Mouse (Mus musculus): ENCODE data around the gene Trnp1. TPM values are rescaled to one million over a fixed set of nuclear protein-coding genes. Genes with fewer than 3 reads are reported as not detected.
"Not testable (repeated sequence)": the region's sequence is repeated elsewhere in the genome, so short reads cannot be mapped to it uniquely, and the experiment has no call there.

Trnp1 gene
- polyA plus RNA-seq, 1 experiment: 0.37 TPM

DNA sequence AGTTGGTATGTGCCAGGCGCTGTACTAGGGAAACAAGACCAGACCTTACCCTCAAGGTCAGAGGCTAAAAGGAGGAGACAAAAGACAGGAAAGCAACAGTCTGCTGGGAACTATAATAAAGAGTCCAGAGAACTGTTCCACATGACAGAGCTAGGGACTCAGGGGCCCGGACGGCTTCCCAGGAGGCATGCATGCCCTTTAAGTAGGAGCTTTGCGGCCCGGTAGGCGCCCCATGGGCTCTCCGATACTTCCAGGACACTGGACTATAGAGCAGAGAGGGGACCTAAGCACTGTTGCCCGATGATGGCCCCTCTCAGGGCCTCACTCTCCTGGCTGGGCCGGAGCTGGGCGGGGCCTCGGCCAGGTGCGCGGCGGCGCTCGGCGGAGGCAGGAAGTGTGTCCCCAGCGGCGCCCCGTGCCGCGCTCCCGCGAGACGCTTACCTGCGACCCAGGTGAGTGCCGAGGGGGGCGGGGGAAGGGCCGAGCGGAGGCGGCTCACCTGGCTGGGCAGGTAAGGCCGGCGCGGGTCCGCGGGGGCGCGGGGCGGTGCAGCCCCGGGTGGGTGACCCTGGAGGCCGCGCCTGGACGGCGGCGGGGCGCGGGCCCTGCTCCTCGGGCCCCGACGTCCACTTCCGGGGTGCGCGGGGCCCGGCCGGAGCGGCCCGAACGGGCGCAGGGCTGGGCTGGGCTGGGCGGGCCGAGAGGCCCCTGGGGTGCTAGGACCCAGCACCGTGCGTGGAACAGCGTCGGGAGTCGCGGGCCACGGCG, 20.4 kb upstream of the Trnp1 start, which contains the start of gene Kdf1:
Gene Kdf1, plus strand, starts transcription at position 363 of the 768 bp plus-strand sequence.
- peaks cover 17% of the 10 kb centered on the region for H3K27me3 ChIP-seq (ENCODE audit: control insufficient read depth, insufficient read depth, insufficient read length)
- no peaks in the 10 kb centered on the region for H3K79me2 ChIP-seq (ENCODE audit: control insufficient read depth, insufficient read depth)

DNA sequence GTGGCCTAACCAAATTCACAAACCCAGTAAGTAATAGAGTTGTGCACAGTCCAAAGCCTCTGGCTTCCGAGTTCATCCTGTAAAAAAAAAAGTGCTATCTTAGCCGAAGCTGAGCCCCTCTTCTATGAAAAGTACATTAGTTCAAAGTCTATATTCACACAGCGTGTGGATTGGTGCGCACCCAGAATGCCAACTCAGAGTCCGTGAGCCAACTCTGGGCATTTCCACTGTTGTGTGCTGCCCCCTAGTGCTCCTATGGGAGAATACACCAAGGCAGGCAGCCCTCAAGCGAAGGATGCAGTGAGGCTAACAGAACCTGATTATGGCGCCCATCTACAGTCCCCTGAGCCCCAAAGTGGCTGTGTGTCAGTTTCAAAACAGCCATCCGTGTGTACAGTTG, 14.6 kb upstream of the Trnp1 start:
- H3K27me3 ChIP-seq (ENCODE audit: control insufficient read depth, insufficient read depth, insufficient read length): no peaks in the 10 kb centered on the region
- H3ac ChIP-seq (ENCODE audit: control insufficient read depth, insufficient read length): no peak overlapping the region
- no peak for TF ChIP-seq E2F4 (IDR thresholded peaks at IDR 0.05; ENCODE audit: insufficient read depth)
- TF ChIP-seq MYOD1 (IDR thresholded peaks at IDR 0.05; ENCODE audit: control insufficient read depth in 1 of 3, insufficient read length in 2 of 3, low read depth in 2 of 3): no peak
- TF ChIP-seq CEBPB (IDR thresholded peaks at IDR 0.05; ENCODE audit: insufficient read depth, poor library complexity, severe bottlenecking): no peak
- no peak for TF ChIP-seq POLR2A (IDR thresholded peaks at IDR 0.05; ENCODE audit: insufficient read length, low read depth)
- no peak overlapping the region for H3K4me3 ChIP-seq
- peak overlapping the region; percentile 51 for H3K4me2 ChIP-seq (ENCODE audit: low read depth)
- H3K36me3 ChIP-seq (ENCODE audit: control insufficient read depth, insufficient read depth): no peaks in the 10 kb centered on the region
- H3K79me2 ChIP-seq (ENCODE audit: control insufficient read depth, insufficient read depth): no peaks in the 10 kb centered on the region

More for the DNA sequence above, 20.4 kb upstream of the Trnp1 start, which contains the start of gene Kdf1:
- TF ChIP-seq USF1 (IDR thresholded peaks at IDR 0.05; ENCODE audit: low read depth): no peak
- no peak for TF ChIP-seq POLR2AphosphoS2 (IDR thresholded peaks at IDR 0.05; ENCODE audit: insufficient read length, low read depth)
- TF ChIP-seq TCF3 (IDR thresholded peaks at IDR 0.05; ENCODE audit: insufficient read length, low read depth): no peak
- TF ChIP-seq E2F4 (IDR thresholded peaks at IDR 0.05; ENCODE audit: insufficient read depth): no peak
- TF ChIP-seq TCF12 (IDR thresholded peaks at IDR 0.05; ENCODE audit: insufficient read depth, poor library complexity, severe bottlenecking): no peak
- no peak for TF ChIP-seq POLR2A (IDR thresholded peaks at IDR 0.05; ENCODE audit: insufficient read length, low read depth)
- no peak for TF ChIP-seq REST (IDR thresholded peaks at IDR 0.05; ENCODE audit: insufficient read depth, insufficient read length)
- no peak for TF ChIP-seq MAX (IDR thresholded peaks at IDR 0.05; ENCODE audit: low read depth)
- TF ChIP-seq MYOG (IDR thresholded peaks at IDR 0.05; ENCODE audit: control insufficient read depth in 1 of 3, insufficient read depth in 1 of 3, insufficient read length in 2 of 3, low read depth in 2 of 3): no peak
- TF ChIP-seq MYOD1 (IDR thresholded peaks at IDR 0.05; ENCODE audit: control insufficient read depth in 1 of 3, insufficient read length in 2 of 3, low read depth in 2 of 3): no peak
- no peak for TF ChIP-seq SRF (IDR thresholded peaks at IDR 0.05; ENCODE audit: control insufficient read depth, insufficient read length, low read depth)
- TF ChIP-seq CEBPB (IDR thresholded peaks at IDR 0.05; ENCODE audit: insufficient read depth, poor library complexity, severe bottlenecking): no peak
- Histone ChIP-seq H3K4me3 (no peak within 1 kb of the TSS), H3K36me3 (ENCODE audit: control insufficient read depth, insufficient read depth) (no peaks in the 10 kb centered on the region), H3ac (ENCODE audit: control insufficient read depth, insufficient read length) (no peak within 1 kb of the TSS), H3K4me2 (ENCODE audit: low read depth) (no peak within 1 kb of the TSS)

DNA sequence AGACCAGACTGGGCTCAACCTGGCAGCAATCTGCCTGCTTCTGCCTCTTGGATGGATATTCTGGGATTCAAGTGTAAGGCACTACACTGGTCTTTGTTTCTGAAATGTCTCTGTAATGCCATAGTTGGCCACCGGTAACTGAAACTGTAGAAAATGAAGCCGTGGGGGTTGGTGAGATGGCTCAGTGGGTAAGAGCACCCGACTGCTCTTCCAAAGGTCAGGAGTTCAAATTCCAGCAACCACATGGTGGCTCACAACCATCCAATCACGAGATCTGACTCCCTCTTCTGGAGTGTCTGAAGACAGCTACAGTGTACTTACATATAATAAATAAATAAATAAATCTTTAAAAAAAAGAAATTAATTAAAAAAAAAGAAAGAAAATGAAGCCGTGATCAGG, 14.2 kb upstream of the Trnp1 start:
- H3K79me2 ChIP-seq (ENCODE audit: control insufficient read depth, insufficient read depth); H3K4me3 ChIP-seq; H3K27me3 ChIP-seq (ENCODE audit: control insufficient read depth, insufficient read depth, insufficient read length); H3ac ChIP-seq (ENCODE audit: control insufficient read depth, insufficient read length); H3K36me3 ChIP-seq (ENCODE audit: control insufficient read depth, insufficient read depth): not testable (repeated sequence)
- peak overlapping the region; percentile 51 for H3K4me2 ChIP-seq (ENCODE audit: low read depth)

DNA sequence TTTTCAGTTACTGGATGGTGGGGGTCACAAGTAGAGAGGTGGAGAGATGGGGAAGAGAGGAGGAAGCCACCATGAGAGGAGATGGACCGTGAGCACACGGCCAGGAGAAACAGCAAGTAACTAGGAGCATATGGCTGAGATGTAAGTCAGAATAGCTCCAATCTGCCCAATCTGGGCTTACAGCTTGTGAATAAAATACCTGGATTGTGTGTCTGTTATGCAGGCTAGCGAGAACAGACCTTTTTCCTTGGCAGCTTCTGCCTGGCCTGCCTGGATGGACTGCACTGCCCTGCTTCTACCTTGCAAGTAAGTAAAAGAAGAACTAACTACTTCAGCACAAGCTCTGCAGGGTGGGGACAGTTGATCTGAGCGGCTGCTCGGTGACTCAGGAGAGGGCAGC, 12.7 kb upstream of the Trnp1 start:
- no peaks in the 10 kb centered on the region for H3K27me3 ChIP-seq (ENCODE audit: control insufficient read depth, insufficient read depth, insufficient read length)
- H3ac ChIP-seq (ENCODE audit: control insufficient read depth, insufficient read length): no peak overlapping the region
- no peaks in the 10 kb centered on the region for H3K36me3 ChIP-seq (ENCODE audit: control insufficient read depth, insufficient read depth)
- H3K4me3 ChIP-seq: no peak overlapping the region
- no peak for TF ChIP-seq POLR2AphosphoS2 (IDR thresholded peaks at IDR 0.05; ENCODE audit: insufficient read length, low read depth)
- no peak for TF ChIP-seq REST (IDR thresholded peaks at IDR 0.05; ENCODE audit: insufficient read depth, insufficient read length)
- no peak overlapping the region for H3K4me2 ChIP-seq (ENCODE audit: low read depth)
- H3K79me2 ChIP-seq (ENCODE audit: control insufficient read depth, insufficient read depth): no peaks in the 10 kb centered on the region

GRCm38 (mm10) chr4:133508990-133509389, 10.6 kb upstream of the Trnp1 start:
- no peak overlapping the region for H3K4me2 ChIP-seq (ENCODE audit: low read depth)
- TF ChIP-seq POLR2AphosphoS2 (IDR thresholded peaks at IDR 0.05; ENCODE audit: insufficient read length, low read depth) (no peak), MYOD1 (IDR thresholded peaks at IDR 0.05; ENCODE audit: control insufficient read depth in 1 of 3, insufficient read length in 2 of 3, low read depth in 2 of 3) (peak in 1 of 3 experiments; percentile 18), MYOG (IDR thresholded peaks at IDR 0.05; ENCODE audit: control insufficient read depth in 1 of 3, insufficient read depth in 1 of 3, insufficient read length in 2 of 3, low read depth in 2 of 3) (peak in 1 of 3 experiments; percentile 30)
- H3K27me3 ChIP-seq (ENCODE audit: control insufficient read depth, insufficient read depth, insufficient read length): peaks cover 6% of the 10 kb centered on the region
- no peaks in the 10 kb centered on the region for H3K36me3 ChIP-seq (ENCODE audit: control insufficient read depth, insufficient read depth)
- no peak overlapping the region for H3ac ChIP-seq (ENCODE audit: control insufficient read depth, insufficient read length)
- H3K79me2 ChIP-seq (ENCODE audit: control insufficient read depth, insufficient read depth): no peaks in the 10 kb centered on the region
- H3K4me3 ChIP-seq: no peak overlapping the region

- H3K27me3 ChIP-seq (ENCODE audit: control insufficient read depth, insufficient read depth, insufficient read length): peaks cover 11% of the 10 kb centered on the region
- no peak overlapping the region for H3K4me3 ChIP-seq
- no peaks in the 10 kb centered on the region for H3K36me3 ChIP-seq (ENCODE audit: control insufficient read depth, insufficient read depth)
- no peaks in the 10 kb centered on the region for H3K79me2 ChIP-seq (ENCODE audit: control insufficient read depth, insufficient read depth)
- H3K4me2 ChIP-seq (ENCODE audit: low read depth): no peak overlapping the region
- TF ChIP-seq SRF (IDR thresholded peaks at IDR 0.05; ENCODE audit: control insufficient read depth, insufficient read length, low read depth): no peak
- peak in 1 of 3 experiments; percentile 23 for TF ChIP-seq MYOG (IDR thresholded peaks at IDR 0.05; ENCODE audit: control insufficient read depth in 1 of 3, insufficient read depth in 1 of 3, insufficient read length in 2 of 3, low read depth in 2 of 3)
- H3ac ChIP-seq (ENCODE audit: control insufficient read depth, insufficient read length): no peak overlapping the region
Observed at GRCm38 (mm10) chr4:133506573-133506972, 8.2 kb upstream of the Trnp1 start.
